Mouse (Mus musculus) cerebellum, adult (tissue): Measurements from ENCODE around the gene Vps33a.

Experiments used
- ATAC-seq: cut with Nextera tagmentation; 2 replicates; pipeline ENCODE4 v1.9.2; 2017; ENCODE audit warnings: mild to moderate bottlenecking, moderate library complexity, mixed read lengths; ENCODE audit not compliant: insufficient number of reproducible peaks, low FRiP score, low TSS enrichment

Gene Vps33a

DNA sequence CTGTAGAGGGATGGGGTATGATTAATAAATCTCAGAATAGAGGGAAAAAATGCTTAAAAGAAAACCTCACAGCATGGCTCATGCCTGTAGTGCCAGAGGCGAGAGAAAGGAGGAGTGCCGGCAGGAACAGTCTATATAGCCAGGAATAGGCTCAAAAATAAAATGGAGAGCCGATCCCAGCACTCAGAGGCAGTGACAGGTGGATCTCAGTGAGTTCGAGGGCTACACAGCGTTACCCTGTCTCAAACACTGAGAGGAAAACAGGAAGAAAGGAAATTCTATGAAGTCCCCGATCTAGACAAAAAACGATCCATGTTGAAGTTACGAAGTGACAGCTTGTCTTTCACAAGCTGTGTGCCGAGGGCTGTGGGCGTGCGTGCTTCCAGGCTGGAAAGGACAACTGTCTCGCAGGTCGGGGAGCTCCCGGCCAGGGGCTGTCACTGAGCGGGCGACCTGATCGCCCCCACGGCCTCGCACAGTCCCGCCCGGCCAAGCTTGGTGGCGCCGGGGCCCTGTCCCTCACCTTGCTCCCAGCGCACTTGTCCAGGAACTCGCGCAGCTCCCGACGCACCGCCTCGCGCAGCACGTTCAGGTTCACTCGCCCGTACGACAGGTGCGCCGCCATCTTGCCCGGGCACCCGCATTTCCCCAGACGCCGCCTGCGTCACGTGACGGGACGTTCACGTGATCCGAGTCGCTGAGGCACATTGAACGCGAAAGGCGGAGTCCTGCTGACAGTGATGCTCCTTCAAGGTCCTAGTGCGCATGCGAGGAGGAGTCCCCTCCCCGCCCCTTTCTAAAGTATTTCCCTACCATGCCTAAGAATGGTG, at the start of gene Vps33a:
Gene Vps33a (minus strand): TSS at position 682 of the 830 bp plus-strand sequence.
- peak; percentile 80 for ATAC-seq

GRCm38 (mm10) chr5:123622421-123622820, 49.6 kb upstream of the Vps33a start:
- no peak for ATAC-seq

DNA sequence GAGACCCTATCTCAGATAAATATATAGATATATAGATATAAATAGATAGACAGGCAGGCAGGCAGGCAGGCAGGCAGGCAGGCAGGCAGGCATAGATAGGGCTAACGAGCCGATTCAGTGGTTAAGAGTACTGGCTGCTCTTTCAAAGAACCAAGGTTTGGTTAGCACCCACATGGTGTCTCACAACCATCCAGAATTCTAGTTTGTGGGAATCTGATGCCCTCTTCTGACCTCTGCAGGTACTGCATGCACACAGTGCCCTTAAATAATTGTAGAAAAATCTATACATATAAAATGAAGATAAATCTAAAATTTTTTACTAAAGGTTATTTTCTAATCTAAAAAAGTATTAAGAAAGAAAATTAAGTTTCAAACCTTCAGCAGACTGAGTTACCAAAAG, 45.7 kb upstream of the Vps33a start:
- no peak for ATAC-seq

- no peak for ATAC-seq
Measured at GRCm38 (mm10) chr5:123614246-123614645, 41.4 kb upstream of the Vps33a start.

GRCm38 (mm10) chr5:123609843-123610242, 37.0 kb upstream of the Vps33a start:
- ATAC-seq = peak; percentile 58; the same call in 1 of the 2 replicates

GRCm38 (mm10) chr5:123609416-123609815, 36.6 kb upstream of the Vps33a start:
- no peak for ATAC-seq

- no peak for ATAC-seq
Measured at GRCm38 (mm10) chr5:123607211-123607669, 34.4 kb upstream of the Vps33a start.

DNA sequence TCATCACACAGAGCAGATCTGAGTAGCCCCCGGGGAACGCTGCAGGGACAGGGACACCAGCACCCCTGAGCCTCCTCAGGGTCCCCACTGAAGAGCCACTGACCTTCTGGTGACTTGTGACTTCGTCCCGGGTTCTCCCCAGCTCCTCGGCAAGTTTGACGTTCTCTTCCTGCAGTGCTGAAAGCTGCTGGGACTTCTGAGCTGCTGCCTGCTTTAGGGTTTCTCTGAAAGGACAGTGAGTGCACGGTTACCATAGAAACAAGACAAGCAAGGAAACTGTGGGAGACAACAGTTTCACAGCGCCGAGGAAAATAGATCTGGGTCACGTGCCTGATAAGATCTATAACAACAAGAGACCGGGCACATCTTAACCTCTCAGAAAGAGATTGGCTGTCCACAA, 30.7 kb upstream of the Vps33a start:
- no peak for ATAC-seq

DNA sequence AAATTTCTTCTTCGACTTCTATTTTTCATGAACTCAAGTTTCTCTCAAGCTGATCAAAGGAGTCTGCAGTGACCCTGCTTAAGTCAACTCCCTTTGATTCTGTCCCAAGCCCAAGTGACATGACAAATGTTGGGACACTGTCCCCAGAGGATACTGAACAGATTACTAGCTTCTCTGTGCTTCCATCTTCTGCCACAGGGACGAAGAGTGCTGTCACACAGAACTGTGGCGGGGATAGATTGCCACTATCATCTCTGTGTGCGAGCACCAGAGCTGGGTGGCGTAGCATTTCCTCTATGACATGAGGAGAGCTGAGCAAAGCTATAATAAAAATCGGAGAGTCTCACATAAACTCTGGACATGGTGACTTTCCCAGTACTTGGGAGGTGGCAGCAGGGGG, 29.3 kb upstream of the Vps33a start:
- no peak for ATAC-seq

GRCm38 (mm10) chr5:123599319-123599718, 26.5 kb upstream of the Vps33a start:
- ATAC-seq = no peak

DNA sequence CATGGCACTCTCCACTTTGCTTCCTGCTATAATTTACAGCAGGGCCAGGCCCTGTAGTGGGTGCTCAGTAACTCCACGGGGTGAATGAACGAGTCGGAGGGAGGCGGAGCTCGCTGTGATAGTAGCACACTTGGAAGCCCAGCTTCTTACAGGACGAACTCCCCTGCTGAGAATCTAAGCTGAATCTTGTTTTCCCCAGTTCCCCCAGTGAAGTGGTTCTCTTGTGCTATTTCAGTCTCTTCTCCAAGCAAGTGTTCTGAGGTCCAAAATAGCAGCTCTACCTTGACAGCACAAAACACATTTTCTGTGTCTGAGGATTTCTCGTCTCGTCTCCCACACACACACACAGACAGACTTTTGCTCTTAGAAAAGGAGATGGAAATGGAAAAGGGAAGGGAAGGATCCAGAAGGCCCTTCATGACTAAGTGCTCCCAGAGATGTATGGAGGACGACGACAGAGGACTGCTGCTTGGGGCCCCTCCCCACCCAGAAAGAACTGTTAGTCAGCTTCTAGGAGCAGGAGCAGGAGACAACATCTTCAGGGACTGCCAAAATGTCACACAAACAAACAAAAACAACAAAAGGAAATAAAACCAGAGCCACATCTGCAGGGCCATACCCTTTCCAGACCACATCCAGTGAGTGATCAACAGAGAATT, 20.9 kb upstream of the Vps33a start:
- ATAC-seq = no peak

- no peak for ATAC-seq
Measured at GRCm38 (mm10) chr5:123580043-123580442, 7.2 kb upstream of the Vps33a start.

GRCm38 (mm10) chr5:123576696-123577095, 3.9 kb upstream of the Vps33a start:
- ATAC-seq = no peak

GRCm38 (mm10) chr5:123573362-123573761, 524 bp upstream of the Vps33a start:
- ATAC-seq = no peak

GRCm38 (mm10) chr5:123561128-123561527, 11.7 kb downstream of the Vps33a start:
- no peak for ATAC-seq

DNA sequence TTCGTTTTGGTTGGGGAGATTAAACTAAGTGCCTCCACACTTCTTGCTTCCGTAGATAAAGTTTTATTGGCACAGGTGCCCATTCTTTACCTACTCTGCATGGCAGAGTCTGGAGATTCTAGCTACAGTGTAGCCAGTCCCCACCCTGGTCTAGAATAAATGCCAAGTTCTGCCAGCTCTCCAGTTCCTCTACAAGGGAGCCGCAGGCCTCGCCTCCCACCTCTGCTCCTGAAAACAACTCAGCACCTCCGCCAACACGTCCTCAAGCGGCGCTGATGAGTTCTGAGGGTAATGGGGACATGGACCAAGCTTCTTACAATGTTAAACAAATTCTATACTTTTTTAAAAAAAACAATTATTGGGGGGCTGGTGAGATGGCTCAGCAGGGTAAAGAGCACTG, 13.2 kb downstream of the Vps33a start:
- ATAC-seq = no peak

DNA sequence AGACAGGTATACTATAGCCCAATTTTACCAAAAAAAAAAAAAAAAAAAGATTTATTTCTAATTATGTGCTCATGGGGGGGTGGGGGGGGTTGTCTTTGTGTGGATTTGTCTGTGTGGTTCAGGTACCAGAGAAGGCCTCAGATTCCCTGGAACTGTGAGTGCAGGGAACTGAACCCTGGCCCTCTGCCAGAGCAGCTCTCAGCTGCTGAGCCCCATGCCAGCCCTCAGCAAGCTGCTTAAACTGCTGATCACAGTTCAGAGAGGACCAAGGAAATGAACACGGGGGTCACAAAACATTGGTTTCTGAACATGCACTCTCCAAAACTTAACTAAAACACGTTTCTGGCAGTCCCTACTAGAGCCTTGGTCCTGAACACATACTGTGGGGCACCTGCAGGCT, 16.4 kb downstream of the Vps33a start:
- no peak for ATAC-seq

- no peak for ATAC-seq
Measured at GRCm38 (mm10) chr5:123555693-123556092, 17.1 kb downstream of the Vps33a start.

DNA sequence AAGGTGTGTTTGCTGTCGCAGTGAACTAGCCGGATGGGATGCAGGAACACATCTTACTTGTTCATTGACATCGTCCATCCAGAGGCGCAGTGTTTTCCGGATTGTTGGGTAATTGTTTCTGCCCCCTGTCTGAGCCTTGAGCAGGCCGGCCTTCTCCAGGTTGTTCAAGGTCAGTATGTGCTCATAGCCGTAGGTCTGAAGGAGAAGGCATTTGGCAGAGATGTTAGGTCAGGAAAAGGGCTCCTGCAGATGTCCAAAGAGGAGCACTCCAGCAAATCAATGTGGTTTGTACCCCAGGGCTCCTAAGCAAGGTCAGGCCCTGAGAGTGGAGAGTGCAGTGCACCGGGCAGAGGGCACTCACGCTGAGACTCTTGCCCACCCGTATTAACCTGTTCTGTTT, 39.0 kb downstream of the Vps33a start:
- no peak for ATAC-seq

DNA sequence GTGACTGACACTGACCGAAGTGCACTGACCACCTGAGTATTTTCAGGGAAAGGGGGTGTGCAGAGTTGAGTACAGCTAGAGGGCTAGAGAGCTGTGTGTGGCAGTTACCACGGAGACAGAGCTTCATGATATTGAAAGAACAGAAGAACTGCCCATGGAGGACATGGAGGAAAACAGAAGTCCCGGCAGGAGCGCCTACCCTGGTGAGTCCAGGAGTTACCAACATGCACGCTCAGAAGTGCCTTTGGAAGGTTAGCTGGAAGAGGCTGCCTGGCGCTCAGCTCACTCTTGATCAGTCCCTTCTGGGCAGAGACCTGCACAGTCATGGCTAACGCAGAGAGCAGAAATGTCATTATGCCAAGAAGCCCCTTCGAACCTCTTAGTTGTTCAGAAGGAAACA, 42.8 kb downstream of the Vps33a start:
- ATAC-seq = no peak

GRCm38 (mm10) chr5:123528641-123529040, 44.2 kb downstream of the Vps33a start:
- no peak for ATAC-seq
